Mouse (Mus musculus) kidney, embryonic 14.5 days (tissue): Measurements from ENCODE around the gene Psmd13. TPM values are rescaled to one million over a fixed set of nuclear protein-coding genes. Genes with fewer than 3 reads are reported as not detected.

Experiments used
- ATAC-seq: fragments of 200-750 bp; cut with Nextera tagmentation; 2 replicates; pipeline ENCODE4 v1.8.0; 2017; ENCODE audit warnings: moderate number of reproducible peaks, mild to moderate bottlenecking, moderate TSS enrichment, moderate library complexity; ENCODE audit not compliant: low FRiP score, low TSS enrichment
- H3K27ac ChIP-seq: fragments of 300-500 bp; sonication (generic); 2 replicates; pipeline ENCODE4 v1.5.1; 2014; ENCODE audit warnings: low read depth, mild to moderate bottlenecking, low read length, moderate library complexity, mixed read lengths
- H3K27me3 ChIP-seq: fragments of 300-500 bp; sonication (generic); 2 replicates; pipeline ENCODE4 v1.6.1; 2014; ENCODE audit warnings: mild to moderate bottlenecking, low read length; ENCODE audit not compliant: control insufficient read depth, insufficient read depth
- H3K36me3 ChIP-seq: fragments of 300-500 bp; sonication (generic); 2 replicates; pipeline ENCODE4 v1.6.1; 2014; ENCODE audit warnings: low read length, mixed read lengths; ENCODE audit not compliant: control insufficient read depth, insufficient read depth
- H3K4me1 ChIP-seq: fragments of 300-500 bp; sonication (generic); 2 replicates; pipeline ENCODE4 v1.6.1; 2014; ENCODE audit warnings: low read length, mixed read lengths; ENCODE audit not compliant: control insufficient read depth, insufficient read depth
- H3K4me2 ChIP-seq: fragments of 300-500 bp; sonication (generic); replicated peaks from 2 replicates; pipeline ENCODE4 v1.6.1; 2014; ENCODE audit warnings: low read depth, mild to moderate bottlenecking, low read length
- H3K4me3 ChIP-seq: fragments of 300-500 bp; sonication (generic); 2 replicates; pipeline ENCODE4 v1.5.1; 2014; ENCODE audit warnings: mild to moderate bottlenecking, low read length
- H3K9ac ChIP-seq: fragments of 300-500 bp; sonication (generic); 2 replicates; pipeline ENCODE4 v1.6.1; 2014; ENCODE audit warnings: low read depth, mild to moderate bottlenecking, low read length, moderate library complexity
- H3K9me3 ChIP-seq: fragments of 300-500 bp; sonication (generic); 2 replicates; pipeline ENCODE4 v1.6.1; 2016; ENCODE audit warnings: low read length; ENCODE audit not compliant: control insufficient read depth
- WGBS: fragments of 180-500 bp; shearing (Covaris S2); extraction: QIAGEN DNeasy Blood & Tissue Kit; methylation state at CpG from one replicate; pipeline ENCODE4 v1.1.7; 2014; 5-methylcytosine and 5-hydroxymethylcytosine counted together
- polyA plus RNA-seq: library from polyadenylated mRNA; unstranded; fragments of >200 nt; fragmentation: Nextera tagmentation; extraction: Ambion mirVana; gene quantifications from 2 replicates; pipeline ENCODE4 v1.2.1, GENCODE M21; 2014

Gene Psmd13
- polyA plus RNA-seq, 1 experiment from 2014 or later = 148 TPM

GRCm38 (mm10) chr7:140908634-140909107 lies 26.9 kb downstream of the Psmd13 start:
- Histone ChIP-seq H3K27ac (no peak overlapping the region), H3K4me2 (peak overlapping the region; percentile 70), H3K4me1 (no peaks in the 10 kb centered on the region), H3K4me3 (peak overlapping the region; percentile 39), H3K27me3 (no peaks in the 10 kb centered on the region), H3K36me3 (no peaks in the 10 kb centered on the region), H3K9ac (peak overlapping the region; percentile 32; the same call in 1 of the 2 replicates), H3K9me3 (no peaks in the 10 kb centered on the region)
- WGBS = 2% methylated on average over 19 of the region's 19 CpGs
- peak; percentile 82 for ATAC-seq

GRCm38 (mm10) chr7:140912293-140912692 lies 30.5 kb downstream of the Psmd13 start:
- ATAC-seq = no peak
- Histone ChIP-seq H3K9ac (no peak overlapping the region), H3K27me3 (no peaks in the 10 kb centered on the region), H3K4me2 (no peak overlapping the region), H3K36me3 (no peaks in the 10 kb centered on the region), H3K27ac (no peak overlapping the region), H3K4me1 (no peaks in the 10 kb centered on the region), H3K9me3 (no peaks in the 10 kb centered on the region), H3K4me3 (no peak overlapping the region)
- WGBS = 65% methylated on average over 3 of the region's 3 CpGs

- Histone ChIP-seq H3K4me2 (no peak overlapping the region), H3K9ac (no peak overlapping the region), H3K36me3 (no peaks in the 10 kb centered on the region), H3K27me3 (peaks cover under 1% of the 10 kb centered on the region; the same call in 1 of the 2 replicates), H3K9me3 (no peaks in the 10 kb centered on the region), H3K4me3 (no peak overlapping the region), H3K4me1 (no peaks in the 10 kb centered on the region), H3K27ac (no peak overlapping the region)
- 76% methylated on average over 5 of the region's 5 CpGs for WGBS
- no peak for ATAC-seq
Observed at GRCm38 (mm10) chr7:140912846-140913482, 31.2 kb downstream of the Psmd13 start.

- no peaks in the 10 kb centered on the region for H3K9me3 ChIP-seq
- no peak overlapping the region for H3K9ac ChIP-seq
- no peaks in the 10 kb centered on the region for H3K4me1 ChIP-seq
- H3K4me3 ChIP-seq = no peak overlapping the region
- no peak overlapping the region for H3K27ac ChIP-seq
- WGBS = 82% methylated on average over 8 of the region's 8 CpGs
- H3K36me3 ChIP-seq = no peaks in the 10 kb centered on the region
- H3K27me3 ChIP-seq = peaks cover 4% of the 10 kb centered on the region; the same call in 1 of the 2 replicates
- no peak for ATAC-seq
- no peak overlapping the region for H3K4me2 ChIP-seq
Observed at GRCm38 (mm10) chr7:140914031-140914690, 32.4 kb downstream of the Psmd13 start.

GRCm38 (mm10) chr7:140919911-140920310 lies 38.1 kb downstream of the Psmd13 start:
- Histone ChIP-seq H3K27ac (no peak overlapping the region), H3K9ac (no peak overlapping the region), H3K36me3 (no peaks in the 10 kb centered on the region), H3K4me3 (no peak overlapping the region), H3K4me2 (no peak overlapping the region), H3K4me1 (peaks cover 10% of the 10 kb centered on the region), H3K27me3 (peaks cover 49% of the 10 kb centered on the region), H3K9me3 (no peaks in the 10 kb centered on the region)
- no peak for ATAC-seq
- WGBS = 52% methylated on average over 4 of the region's 4 CpGs

- Histone ChIP-seq H3K9me3 (no peaks in the 10 kb centered on the region), H3K4me3 (peak within 1 kb of the TSS; percentile 35; the same call in 1 of the 2 replicates), H3K9ac (no peak within 1 kb of the TSS), H3K4me2 (no peak within 1 kb of the TSS), H3K27ac (no peak within 1 kb of the TSS), H3K27me3 (peaks cover 51% of the 10 kb centered on the region), H3K4me1 (peaks cover 10% of the 10 kb centered on the region), H3K36me3 (no peaks in the 10 kb centered on the region)
- 54% methylated on average over 8 of the region's 8 CpGs for whole genome bisulfite sequencing
- no peak for ATAC-seq
Observed at GRCm38 (mm10) chr7:140920418-140921029, 38.8 kb downstream of the Psmd13 start, which contains the start of gene Nlrp6. Nlrp6 (plus strand) TSS chr7:140920902.

GRCm38 (mm10) chr7:140921225-140921975 lies 39.6 kb downstream of the Psmd13 start:
- no peak overlapping the region for H3K9ac ChIP-seq

GRCm38 (mm10) chr7:140922398-140923069 lies 40.8 kb downstream of the Psmd13 start:
- Histone ChIP-seq H3K9ac (no peak overlapping the region), H3K4me1 (peaks cover 10% of the 10 kb centered on the region), H3K27me3 (peaks cover 51% of the 10 kb centered on the region), H3K27ac (no peak overlapping the region), H3K36me3 (no peaks in the 10 kb centered on the region), H3K9me3 (no peaks in the 10 kb centered on the region), H3K4me3 (peak overlapping the region; percentile 35), H3K4me2 (peak overlapping the region; percentile 58)
- under 1% methylated on average over 49 of the region's 49 CpGs for WGBS
- peak; percentile 91 for ATAC-seq

More at GRCm38 (mm10) chr7:140921225-140921975, 39.6 kb downstream of the Psmd13 start:
- no peak overlapping the region for H3K27ac ChIP-seq
- H3K4me3 ChIP-seq = peak overlapping the region; percentile 35
- H3K9me3 ChIP-seq = no peaks in the 10 kb centered on the region
- no peaks in the 10 kb centered on the region for H3K36me3 ChIP-seq
- no peak overlapping the region; the same call in 1 of the 2 replicates for H3K4me2 ChIP-seq
- H3K27me3 ChIP-seq = peaks cover 51% of the 10 kb centered on the region
- WGBS = 22% methylated on average over 22 of the region's 22 CpGs
- H3K4me1 ChIP-seq = peaks cover 10% of the 10 kb centered on the region
- ATAC-seq = 0 out of 2 replicates have a peak, but pooled peaks have one; percentile 30
